In the genomic region with DNA sequence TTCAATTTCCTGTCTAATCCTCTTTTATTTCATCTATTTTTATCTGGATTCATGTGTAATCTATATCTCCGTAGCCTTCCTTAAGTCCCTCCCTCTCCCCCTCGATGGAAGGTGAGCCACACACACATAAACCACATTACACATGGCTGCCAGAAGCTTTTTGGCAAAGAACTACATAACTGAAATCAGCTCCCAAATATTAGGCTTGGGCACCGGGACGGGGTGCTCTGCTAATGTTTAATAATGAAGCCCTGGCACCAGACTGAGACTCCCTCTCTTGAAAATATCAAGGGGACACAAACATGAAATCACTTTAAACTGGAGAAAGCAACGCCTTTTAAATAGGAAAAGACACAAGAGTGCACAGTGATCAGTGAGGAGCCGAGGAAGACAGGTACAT, we compare ENCODE assay signal across 14 mouse cellular contexts. TPM values are rescaled to one million over a fixed set of nuclear protein-coding genes. Genes with fewer than 3 reads are reported as not detected.
DNase-seq lines count a peak whose midpoint lies in the region; ATAC-seq lines count a peak whose summit lies in the region.
"Had no signal": no experiment of that assay in that cellular context is flagged by ENCODE, and none has a peak within 500 bp of the region (broad histone marks: within the 10 kb centered on the region; RNA-seq: fewer than 3 reads in every experiment).

No protein-coding gene starts in this region.

- H3K27me3 ChIP-seq in heart, embryonic 11.5 days (ENCODE audit: control insufficient read depth, insufficient read depth, low read length): peaks cover 25% of the 10 kb centered on the region
- no peaks in the 10 kb centered on the region for H3K27me3 ChIP-seq in forebrain, embryonic 13.5 days
- H3K27me3 ChIP-seq in hindbrain, embryonic 12.5 days: peaks cover 8% of the 10 kb centered on the region; the same call in 1 of the 2 replicates
- H3K27me3 ChIP-seq in midbrain, embryonic 16.5 days (ENCODE audit: control insufficient read depth, insufficient read depth, low read depth, low read length): no peaks in the 10 kb centered on the region

- no peaks in the 10 kb centered on the region for H3K36me3 ChIP-seq in heart, embryonic 11.5 days (ENCODE audit: control insufficient read depth, insufficient read depth, low read length)
- peaks cover 3% of the 10 kb centered on the region; the same call in 1 of the 2 replicates for H3K36me3 ChIP-seq in forebrain, embryonic 13.5 days (ENCODE audit: poor library complexity, severe bottlenecking)
- no peaks in the 10 kb centered on the region for H3K36me3 ChIP-seq in hindbrain, embryonic 12.5 days
- no peaks in the 10 kb centered on the region for H3K36me3 ChIP-seq in midbrain, embryonic 16.5 days (ENCODE audit: control insufficient read depth, insufficient read depth, low read length)
- H3K36me3 ChIP-seq: limb, embryonic 12.5 days had no signal

- ATAC-seq in heart, embryonic 11.5 days (replicated peaks; ENCODE audit: insufficient number of reproducible peaks, low FRiP score, low TSS enrichment): no peak
- ATAC-seq in forebrain, embryonic 13.5 days: no peak
- no peak for ATAC-seq in hindbrain, embryonic 12.5 days (ENCODE audit: low FRiP score)
- ATAC-seq in midbrain, embryonic 16.5 days: no peak
- ATAC-seq: liver, postnatal 0 days had no signal

- H3K4me3 ChIP-seq in heart, embryonic 11.5 days (ENCODE audit: low read depth, low read length): peak overlapping the region; percentile 81
- peak overlapping the region; percentile 87 for H3K4me3 ChIP-seq in forebrain, embryonic 13.5 days
- 0 out of 2 replicates have a peak overlapping the region, but pooled peaks have one; percentile 90 for H3K4me3 ChIP-seq in hindbrain, embryonic 12.5 days
- peak overlapping the region; percentile 89 for H3K4me3 ChIP-seq in midbrain, embryonic 16.5 days (ENCODE audit: low read depth, low read length)
- H3K4me3 ChIP-seq: limb, embryonic 12.5 days had no signal

- H3K9ac ChIP-seq in heart, embryonic 11.5 days (ENCODE audit: low read depth, low read length): no peak overlapping the region
- H3K9ac ChIP-seq in forebrain, embryonic 13.5 days: peak overlapping the region; percentile 97
- no peak overlapping the region for H3K9ac ChIP-seq in hindbrain, embryonic 12.5 days
- H3K9ac ChIP-seq in midbrain, embryonic 16.5 days (ENCODE audit: low read depth, low read length): peak overlapping the region; percentile 92; the same call in 1 of the 2 replicates
- H3K9ac ChIP-seq: limb, embryonic 12.5 days; liver, postnatal 0 days had no signal

- no peak for DNase-seq in heart, adult 8-10 months (ENCODE audit: low spot score)
- no peak for DNase-seq in kidney, adult 9 months
- DNase-seq in urinary bladder, adult 18-20 months (ENCODE audit: low spot score in 2 of 2): no peak
- DNase-seq: liver, postnatal 0 days had no signal

- peak overlapping the region; percentile 90 for H3K4me2 ChIP-seq in heart, embryonic 11.5 days
- peak overlapping the region; percentile 81 for H3K4me2 ChIP-seq in forebrain, embryonic 13.5 days
- peak overlapping the region; percentile 90 for H3K4me2 ChIP-seq in hindbrain, embryonic 12.5 days (replicated peaks)
- peak overlapping the region; percentile 79 for H3K4me2 ChIP-seq in midbrain, embryonic 16.5 days (ENCODE audit: low read length)
- H3K4me2 ChIP-seq: limb, embryonic 12.5 days had no signal

- H3K4me1 ChIP-seq in heart, embryonic 11.5 days (ENCODE audit: control insufficient read depth, insufficient read depth, low read length): peaks cover 19% of the 10 kb centered on the region
- peaks cover 69% of the 10 kb centered on the region for H3K4me1 ChIP-seq in forebrain, embryonic 13.5 days
- peaks cover 38% of the 10 kb centered on the region for H3K4me1 ChIP-seq in hindbrain, embryonic 12.5 days
- peaks cover 52% of the 10 kb centered on the region for H3K4me1 ChIP-seq in midbrain, embryonic 16.5 days (ENCODE audit: control insufficient read depth, insufficient read depth, low read length)

- H3K9me3 ChIP-seq in heart, embryonic 11.5 days (replicated peaks; ENCODE audit: control insufficient read depth, low read length): no peaks in the 10 kb centered on the region
- no peaks in the 10 kb centered on the region for H3K9me3 ChIP-seq in forebrain, embryonic 13.5 days (replicated peaks)
- H3K9me3 ChIP-seq in hindbrain, embryonic 12.5 days (replicated peaks): no peaks in the 10 kb centered on the region
- no peaks in the 10 kb centered on the region for H3K9me3 ChIP-seq in midbrain, embryonic 16.5 days (replicated peaks; ENCODE audit: control insufficient read depth, low read length, poor library complexity, severe bottlenecking)

- no peak overlapping the region for H3K27ac ChIP-seq in heart, embryonic 11.5 days (ENCODE audit: low read depth, low read length)
- H3K27ac ChIP-seq in forebrain, embryonic 13.5 days: peak overlapping the region; percentile 96; the same call in 1 of the 2 replicates
- H3K27ac ChIP-seq in hindbrain, embryonic 12.5 days: no peak overlapping the region
- no peak overlapping the region for H3K27ac ChIP-seq in midbrain, embryonic 16.5 days (ENCODE audit: low read length)
- H3K27ac ChIP-seq: limb, embryonic 12.5 days had no signal

- WGBS in heart, embryonic 11.5 days (ENCODE audit: insufficient replicate concordance): 73% methylated on average over 6 of the region's 6 CpGs
- WGBS in forebrain, embryonic 13.5 days: 68% methylated on average over 6 of the region's 6 CpGs
- 84% methylated on average over 6 of the region's 6 CpGs for WGBS in hindbrain, embryonic 12.5 days
- 49% methylated on average over 6 of the region's 6 CpGs for whole genome bisulfite sequencing in midbrain, embryonic 16.5 days

RNA-seq across cellular contexts. Expression of a gene that starts 16.5 kb away (rescaled TPM):
- 0.21 TPM in 1 of 2 replicates, not detected in the other for polyA plus RNA-seq in heart, embryonic 11.5 days (2014; fragmentation: Nextera tagmentation; extraction: Ambion mirVana)
- total RNA-seq in heart, adult 8-10 months (2022): under 1 TPM in 2 of 4 experiments, not detected in 2; 0.37 to 0.44 TPM
- polyA plus RNA-seq in forebrain, embryonic 13.5 days (2015; fragmentation: Nextera tagmentation; extraction: Ambion mirVana): 0.33 TPM in 1 of 2 replicates, not detected in the other
- polyA plus RNA-seq in hindbrain, embryonic 12.5 days (2016; fragmentation: Nextera tagmentation; extraction: Ambion mirVana): not detected in 2 replicates
- not detected in 2 replicates for polyA plus RNA-seq in midbrain, embryonic 16.5 days (2015; fragmentation: Nextera tagmentation; extraction: Ambion mirVana)
- total RNA-seq: layer of hippocampus, postnatal 14 days; megakaryocyte, adult 5-6 weeks had no signal
- polyA plus RNA-seq: kidney, embryonic 16.5 days; limb, embryonic 12.5 days; liver, postnatal 0 days; stomach, embryonic 16.5 days; urinary bladder, adult 2 months had no signal

RNA-seq across cellular contexts. Expression of a gene that starts 48.1 kb away (rescaled TPM):
- 88.5 and 102 TPM in 2 replicates for polyA plus RNA-seq in heart, embryonic 11.5 days (2014; fragmentation: Nextera tagmentation; extraction: Ambion mirVana)
- total RNA-seq in heart, adult 8-10 months (2022): 10 to 100 TPM; 51.7 to 66.2 (median 62.3) TPM
- 77.3 and 80.1 TPM in 2 replicates for polyA plus RNA-seq in forebrain, embryonic 13.5 days (2015; fragmentation: Nextera tagmentation; extraction: Ambion mirVana)
- polyA plus RNA-seq in hindbrain, embryonic 12.5 days (2016; fragmentation: Nextera tagmentation; extraction: Ambion mirVana): 85.7 and 86.3 TPM in 2 replicates
- 45.7 and 49.8 TPM in 2 replicates for polyA plus RNA-seq in midbrain, embryonic 16.5 days (2015; fragmentation: Nextera tagmentation; extraction: Ambion mirVana)

Comparison
In these comparisons a context has a peak if more than half of its experiments do, and no peak if none do; other contexts are left out.
1. H3K9ac ChIP-seq: peak in forebrain, embryonic 13.5 days (single experiment) and midbrain, embryonic 16.5 days (single experiment); none in heart, embryonic 11.5 days (single experiment) and hindbrain, embryonic 12.5 days (single experiment).
2. Peak in every context shown above with its lines, with median percentiles within 50 percentile points of each other: H3K4me2 ChIP-seq and H3K4me3 ChIP-seq.